Mouse (Mus musculus): ENCODE data around the gene Chpf. TPM values are rescaled to one million over a fixed set of nuclear protein-coding genes. Genes with fewer than 3 reads are reported as not detected.
A peak's percentile ranks its signal among the peaks of the same experiment; 100 is the strongest.

Gene Chpf
- polyA plus RNA-seq, 1 experiment from 2014 or later, result 53.4 TPM

DNA sequence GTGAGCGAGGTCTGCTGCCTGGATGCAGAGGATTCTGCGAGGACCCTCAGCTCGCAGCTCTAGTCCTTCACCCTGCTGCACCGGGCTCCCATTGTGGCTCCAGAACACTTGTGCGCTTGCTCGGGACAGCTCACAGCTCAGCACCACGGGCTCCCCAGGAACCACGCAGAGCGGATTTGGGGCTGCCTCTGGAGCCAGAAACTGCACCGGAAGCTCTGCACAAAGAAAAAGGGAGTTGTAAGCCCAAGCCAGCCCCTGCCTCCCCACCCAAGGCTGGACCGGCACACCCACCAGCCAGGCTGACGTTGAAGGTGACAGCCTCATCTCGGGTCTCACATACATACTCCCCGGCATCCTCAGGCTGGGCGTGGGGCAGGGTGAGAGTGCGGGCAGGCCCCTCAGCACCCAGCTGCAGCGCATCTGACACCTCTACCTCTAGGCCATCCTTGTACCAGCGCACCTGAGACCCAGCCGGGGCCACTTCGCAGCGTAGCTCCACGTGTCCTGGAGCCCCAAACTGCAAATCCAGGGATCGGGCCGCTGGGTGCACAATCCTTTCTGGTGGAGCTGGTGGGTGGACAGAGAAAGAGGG lies 13.6 kb upstream of the Chpf start:
- no peaks in the 10 kb centered on the region for H3K36me3 ChIP-seq
- H3K9me3 ChIP-seq, result no peaks in the 10 kb centered on the region
- 36% methylated on average over 24 of the region's 24 CpGs for WGBS
- ATAC-seq (ENCODE audit: low FRiP score, low read depth), result no peak
- no peak overlapping the region for H3K9ac ChIP-seq
- H3K4me1 ChIP-seq (replicated peaks), result peaks cover 17% of the 10 kb centered on the region
- no peak overlapping the region for H3K4me3 ChIP-seq
- peaks cover 26% of the 10 kb centered on the region for H3K27me3 ChIP-seq
- H3K27ac ChIP-seq (replicated peaks), result no peak overlapping the region
- H3K4me2 ChIP-seq, result no peak overlapping the region

DNA sequence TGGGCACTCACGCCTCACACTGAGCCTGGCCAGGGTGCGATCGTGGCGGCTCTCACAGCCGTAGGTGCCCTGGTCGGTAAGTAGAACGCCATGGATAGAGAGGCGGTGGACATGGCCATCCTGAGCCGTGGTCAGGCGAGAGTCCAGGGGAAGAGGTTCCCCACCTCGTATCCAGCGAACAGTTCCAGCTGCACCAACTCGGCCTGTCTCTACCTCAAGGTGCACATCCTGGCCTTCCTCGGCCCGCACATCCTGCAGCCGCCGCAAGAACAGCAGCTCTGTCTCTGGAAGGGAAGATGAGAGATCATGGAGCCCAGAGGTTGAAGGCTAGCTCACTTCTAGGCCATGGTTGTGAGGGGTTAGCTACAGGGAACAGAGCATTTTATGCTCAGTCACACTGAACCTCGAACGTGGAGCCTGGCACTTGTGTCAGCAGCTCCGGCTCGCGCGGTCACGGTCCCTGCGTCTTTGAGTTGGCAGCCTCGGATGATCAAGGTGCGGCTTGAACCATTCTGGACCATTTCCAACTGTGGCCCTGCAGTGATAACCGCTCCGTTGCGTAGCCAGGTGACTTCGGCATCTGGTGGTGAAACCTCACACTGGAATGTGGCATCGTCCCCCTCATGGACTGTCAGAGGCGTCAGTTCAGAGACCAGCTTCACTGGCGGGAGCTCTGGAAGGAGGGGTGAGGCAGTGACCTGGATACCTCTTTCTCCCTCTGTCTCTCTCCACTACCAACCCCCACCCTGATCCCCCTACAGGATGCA lies 11.9 kb upstream of the Chpf start:
- ATAC-seq (ENCODE audit: low FRiP score, low read depth), result no peak
- Histone ChIP-seq H3K9ac (no peak overlapping the region), H3K27me3 (peaks cover 38% of the 10 kb centered on the region), H3K9me3 (no peaks in the 10 kb centered on the region), H3K4me3 (no peak overlapping the region), H3K36me3 (peaks cover under 1% of the 10 kb centered on the region; the same call in 1 of the 2 replicates), H3K4me2 (no peak overlapping the region), H3K4me1 (replicated peaks) (peaks cover 29% of the 10 kb centered on the region), H3K27ac (replicated peaks) (no peak overlapping the region)
- 86% methylated on average over 34 of the region's 34 CpGs for WGBS

DNA sequence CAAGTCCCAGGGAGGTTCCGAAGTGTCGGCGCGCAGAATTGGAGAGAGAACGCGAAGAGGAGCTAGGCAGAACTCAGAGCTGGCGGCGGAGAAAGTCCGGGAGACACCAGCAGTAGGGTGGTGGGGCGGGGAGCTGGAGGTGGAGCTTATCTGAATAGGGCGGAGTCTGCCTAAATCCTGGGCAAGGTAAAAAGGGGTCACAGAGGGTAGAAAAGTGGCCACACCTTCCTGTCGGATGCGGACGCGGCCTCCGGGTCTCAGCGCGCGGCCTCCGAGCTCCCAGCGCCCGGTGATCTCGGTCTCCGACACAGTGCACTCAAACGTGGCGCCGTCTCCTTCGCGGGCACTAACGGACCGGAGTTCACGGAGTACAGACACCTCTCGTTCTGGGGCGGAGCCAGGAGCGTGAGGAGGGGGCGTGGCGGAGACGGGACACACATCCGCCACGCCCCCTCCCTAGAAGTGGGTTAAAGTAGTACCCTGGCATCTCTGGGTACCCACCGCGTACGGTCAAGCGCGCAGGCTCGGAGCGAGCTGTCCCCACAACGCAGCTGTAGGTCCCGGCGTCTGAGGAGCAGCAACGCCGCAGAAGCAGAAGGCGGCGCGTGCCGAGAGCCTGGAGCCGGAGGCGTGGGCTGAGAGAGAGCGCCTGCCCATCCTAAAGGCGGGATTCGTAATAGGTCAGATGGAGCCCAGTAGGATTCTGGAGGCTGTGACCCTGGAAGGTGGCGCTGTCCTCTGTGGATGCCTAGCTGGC lies 8.5 kb upstream of the Chpf start:
- Histone ChIP-seq H3K36me3 (peaks cover 22% of the 10 kb centered on the region), H3K9ac (peak overlapping the region; percentile 40), H3K4me3 (peak overlapping the region; percentile 55), H3K27me3 (peaks cover 57% of the 10 kb centered on the region), H3K4me2 (peak overlapping the region; percentile 94), H3K9me3 (no peaks in the 10 kb centered on the region), H3K27ac (replicated peaks) (peak overlapping the region; percentile 20; the same call in 1 of the 2 replicates), H3K4me1 (replicated peaks) (peaks cover 27% of the 10 kb centered on the region)
- ATAC-seq (ENCODE audit: low FRiP score, low read depth), result peak; percentile 73
- under 1% methylated on average over 62 of the region's 62 CpGs for WGBS

- WGBS, result 1% methylated on average over 13 of the region's 13 CpGs
- no peaks in the 10 kb centered on the region for H3K9me3 ChIP-seq
- H3K27ac ChIP-seq (replicated peaks), result no peak overlapping the region
- ATAC-seq (ENCODE audit: low FRiP score, low read depth), result peak; percentile 24; the same call in 1 of the 2 replicates
- H3K27me3 ChIP-seq, result peaks cover 57% of the 10 kb centered on the region
- peaks cover 33% of the 10 kb centered on the region for H3K4me1 ChIP-seq (replicated peaks)
- peak overlapping the region; percentile 55 for H3K4me3 ChIP-seq
- peaks cover 22% of the 10 kb centered on the region for H3K36me3 ChIP-seq
- peak overlapping the region; percentile 94 for H3K4me2 ChIP-seq
- H3K9ac ChIP-seq, result peak overlapping the region; percentile 40
Observed at GRCm38 (mm10) chr1:75487040-75487404, 7.9 kb upstream of the Chpf start.

DNA sequence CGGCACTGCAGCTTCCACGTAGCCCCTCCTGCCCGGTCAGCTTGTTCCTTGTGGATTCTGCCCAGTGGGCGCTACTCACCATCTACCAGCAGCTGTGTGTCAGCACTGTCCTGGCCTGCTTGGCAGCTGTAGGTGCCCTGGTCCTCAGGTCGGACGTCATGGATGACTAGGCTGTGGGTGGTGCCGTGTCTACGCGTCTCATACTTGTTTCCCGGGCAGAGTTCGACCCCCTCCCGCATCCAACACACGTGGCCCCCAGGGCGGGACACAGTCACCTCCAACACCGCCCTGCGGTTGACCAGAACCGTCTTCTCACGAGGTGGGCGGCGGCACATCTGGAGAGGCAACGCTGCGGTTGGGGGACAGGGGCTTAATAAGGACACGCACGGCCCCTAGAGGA lies 7.5 kb upstream of the Chpf start:
- Histone ChIP-seq H3K4me3 (peak overlapping the region; percentile 55), H3K36me3 (peaks cover 22% of the 10 kb centered on the region), H3K4me1 (replicated peaks) (peaks cover 38% of the 10 kb centered on the region), H3K27me3 (peaks cover 59% of the 10 kb centered on the region), H3K27ac (replicated peaks) (no peak overlapping the region), H3K9ac (peak overlapping the region; percentile 40; the same call in 1 of the 2 replicates), H3K4me2 (peak overlapping the region; percentile 94), H3K9me3 (no peaks in the 10 kb centered on the region)
- ATAC-seq (ENCODE audit: low FRiP score, low read depth), result no peak
- WGBS, result 10% methylated on average over 24 of the region's 24 CpGs

GRCm38 (mm10) chr1:75480735-75481134 lies 1.6 kb upstream of the Chpf start:
- Histone ChIP-seq H3K27me3 (peaks cover 24% of the 10 kb centered on the region), H3K9ac (peak overlapping the region; percentile 91; the same call in 1 of the 2 replicates), H3K27ac (replicated peaks) (no peak overlapping the region), H3K4me2 (peak overlapping the region; percentile 84), H3K36me3 (peaks cover 23% of the 10 kb centered on the region), H3K9me3 (no peaks in the 10 kb centered on the region), H3K4me1 (replicated peaks) (peaks cover 55% of the 10 kb centered on the region), H3K4me3 (peak overlapping the region; percentile 95)
- ATAC-seq (ENCODE audit: low FRiP score, low read depth), result no peak
- 86% methylated on average over 7 of the region's 7 CpGs for WGBS

GRCm38 (mm10) chr1:75480036-75480435 lies 929 bp upstream of the Chpf start:
- Histone ChIP-seq H3K4me1 (replicated peaks) (peaks cover 55% of the 10 kb centered on the region), H3K4me2 (peak overlapping the region; percentile 84), H3K36me3 (peaks cover 23% of the 10 kb centered on the region), H3K27ac (replicated peaks) (peak overlapping the region; percentile 92), H3K4me3 (peak overlapping the region; percentile 95), H3K9ac (peak overlapping the region; percentile 91), H3K27me3 (peaks cover 17% of the 10 kb centered on the region), H3K9me3 (no peaks in the 10 kb centered on the region)
- WGBS, result 11% methylated on average over 13 of the region's 13 CpGs
- ATAC-seq (ENCODE audit: low FRiP score, low read depth), result no peak

- Histone ChIP-seq H3K36me3 (peaks cover 22% of the 10 kb centered on the region), H3K9me3 (no peaks in the 10 kb centered on the region), H3K9ac (peak overlapping the region; percentile 91), H3K27ac (replicated peaks) (peak overlapping the region; percentile 92), H3K27me3 (peaks cover 13% of the 10 kb centered on the region), H3K4me3 (peak overlapping the region; percentile 95), H3K4me1 (replicated peaks) (peaks cover 55% of the 10 kb centered on the region), H3K4me2 (peak overlapping the region; percentile 84)
- no peak; the same call in 1 of the 2 replicates for ATAC-seq (ENCODE audit: low FRiP score, low read depth)
- WGBS, result under 1% methylated on average over 22 of the region's 24 CpGs
Observed at GRCm38 (mm10) chr1:75479635-75479989, 505 bp upstream of the Chpf start.

DNA sequence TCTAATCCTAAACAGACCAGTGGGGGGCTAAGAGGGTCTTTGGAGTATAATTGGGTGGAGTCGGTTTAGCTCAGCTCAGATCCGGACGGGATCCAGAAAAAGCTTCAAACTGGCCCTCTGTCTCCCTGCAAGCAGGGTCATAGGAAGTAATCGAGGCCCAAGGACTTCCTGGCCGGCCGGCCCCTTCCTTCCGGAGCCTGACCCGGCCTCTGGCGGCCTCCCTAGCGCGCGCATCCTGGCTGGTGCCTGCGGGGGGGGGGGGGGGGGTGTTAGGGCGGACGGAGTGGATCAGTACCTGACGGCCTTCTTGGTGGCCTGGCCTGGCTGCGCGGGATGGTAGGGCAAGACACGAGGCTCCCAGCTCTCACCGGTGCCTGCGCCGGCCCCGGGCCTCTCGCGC lies 610 bp downstream of the Chpf start:
- Histone ChIP-seq H3K4me2 (peak overlapping the region; percentile 84), H3K4me3 (peak overlapping the region; percentile 95), H3K9me3 (no peaks in the 10 kb centered on the region), H3K36me3 (peaks cover 19% of the 10 kb centered on the region), H3K27ac (replicated peaks) (peak overlapping the region; percentile 92), H3K9ac (peak overlapping the region; percentile 91), H3K4me1 (replicated peaks) (peaks cover 55% of the 10 kb centered on the region), H3K27me3 (0 out of 2 replicates have a peak, but pooled peaks cover 5% of the 10 kb centered on the region)
- 0% methylated on average over 15 of the region's 25 CpGs for WGBS
- no peak; the same call in 1 of the 2 replicates for ATAC-seq (ENCODE audit: low FRiP score, low read depth)

DNA sequence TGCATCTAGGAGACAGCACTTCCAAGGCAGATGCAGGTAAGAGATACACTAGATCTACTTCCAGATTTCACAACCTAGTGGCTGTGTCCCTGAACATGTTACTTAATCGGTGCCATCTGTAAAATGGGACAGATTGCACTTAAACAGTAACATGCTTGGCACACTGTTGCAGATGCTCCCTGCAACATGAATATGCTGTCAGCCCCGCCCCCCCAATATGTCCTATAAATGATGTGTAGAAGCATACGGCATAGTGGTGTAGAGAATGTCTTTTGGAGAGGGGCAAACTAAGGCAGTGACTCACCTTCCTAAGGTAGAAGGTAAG lies 1.2 kb downstream of the Chpf start:
- peak overlapping the region; percentile 84 for H3K4me2 ChIP-seq
- H3K27me3 ChIP-seq, result 0 out of 2 replicates have a peak, but pooled peaks cover 5% of the 10 kb centered on the region
- ATAC-seq (ENCODE audit: low FRiP score, low read depth), result no peak
- no peaks in the 10 kb centered on the region for H3K9me3 ChIP-seq
- 46% methylated on average over 3 of the region's 3 CpGs for WGBS
- H3K4me3 ChIP-seq, result peak overlapping the region; percentile 95
- H3K36me3 ChIP-seq, result peaks cover 18% of the 10 kb centered on the region
- peak overlapping the region; percentile 91; the same call in 1 of the 2 replicates for H3K9ac ChIP-seq
- H3K27ac ChIP-seq (replicated peaks), result 0 out of 2 replicates have a peak overlapping the region, but pooled peaks have one; percentile 92
- H3K4me1 ChIP-seq (replicated peaks), result peaks cover 54% of the 10 kb centered on the region

- H3K4me1 ChIP-seq (replicated peaks), result peaks cover 49% of the 10 kb centered on the region
- no peaks in the 10 kb centered on the region for H3K9me3 ChIP-seq
- H3K27ac ChIP-seq (replicated peaks), result no peak overlapping the region
- H3K4me2 ChIP-seq, result peak overlapping the region; percentile 84
- H3K36me3 ChIP-seq, result peaks cover 21% of the 10 kb centered on the region
- H3K4me3 ChIP-seq, result peak overlapping the region; percentile 95
- H3K9ac ChIP-seq, result 0 out of 2 replicates have a peak overlapping the region, but pooled peaks have one; percentile 91
- WGBS, result 10% methylated on average over 35 of the region's 35 CpGs
- 0 out of 2 replicates have a peak, but pooled peaks cover 5% of the 10 kb centered on the region for H3K27me3 ChIP-seq
- no peak for ATAC-seq (ENCODE audit: low FRiP score, low read depth)
Observed at GRCm38 (mm10) chr1:75477264-75477965, 1.7 kb downstream of the Chpf start.

Measured in hindbrain, embryonic 15.5 days (tissue).